Comparison of ENCODE assay signal across 20 mouse cellular contexts in genomic region chr9:54770140-54770780, GRCm38 (mm10). TPM values are rescaled to one million over a fixed set of nuclear protein-coding genes. Genes with fewer than 3 reads are reported as not detected.
A peak's percentile ranks its signal among the peaks of the same experiment; 100 is the strongest.
DNase-seq lines count a peak whose midpoint lies in the region; ATAC-seq and TF ChIP-seq lines count a peak whose summit lies in the region.
"Had no signal": no experiment of that assay in that cellular context is flagged by ENCODE, and none has a peak within 500 bp of the region (broad histone marks: within the 10 kb centered on the region; RNA-seq: fewer than 3 reads in every experiment).

No protein-coding gene starts in this region.

- peak overlapping the region; percentile 22 for H3K4me2 ChIP-seq in kidney, embryonic 16.5 days (replicated peaks; ENCODE audit: low read depth, low read length)
- 0 out of 2 replicates have a peak overlapping the region, but pooled peaks have one; percentile 16 for H3K4me2 ChIP-seq in limb, embryonic 12.5 days
- H3K4me2 ChIP-seq: embryonic facial prominence, embryonic 15.5 days; stomach, embryonic 15.5 days had no signal

- TF ChIP-seq CTCF in brain, embryonic 14.5 days (IDR thresholded peaks at IDR 0.05; ENCODE audit: borderline replicate concordance, extremely low read depth, insufficient read depth, insufficient read length) = no peak

- H3K36me3 ChIP-seq in kidney, embryonic 16.5 days (ENCODE audit: insufficient read depth, low read length) = no peaks in the 10 kb centered on the region
- H3K36me3 ChIP-seq in limb, embryonic 12.5 days = peaks cover 4% of the 10 kb centered on the region; the same call in 1 of the 2 replicates
- H3K36me3 ChIP-seq: heart, embryonic 10.5 days; stomach, embryonic 15.5 days had no signal

- peak; percentile 32; the same call in 1 of the 2 replicates for ATAC-seq in kidney, embryonic 16.5 days (ENCODE audit: low FRiP score, low TSS enrichment)
- ATAC-seq in limb, embryonic 12.5 days (ENCODE audit: insufficient number of reproducible peaks, insufficient read depth, low FRiP score, low TSS enrichment, low read depth) = no peak
- ATAC-seq: liver, postnatal 0 days had no signal

- peak overlapping the region; percentile 45; the same call in 1 of the 2 replicates for H3K9ac ChIP-seq in kidney, embryonic 16.5 days (replicated peaks; ENCODE audit: low read length)
- no peak overlapping the region; the same call in 1 of the 2 replicates for H3K9ac ChIP-seq in limb, embryonic 12.5 days (replicated peaks)
- H3K9ac ChIP-seq: embryonic facial prominence, embryonic 15.5 days; liver, postnatal 0 days; stomach, embryonic 15.5 days had no signal

- 9% methylated on average over 11 of the region's 11 CpGs for WGBS in kidney, embryonic 16.5 days
- 34% methylated on average over 11 of the region's 11 CpGs for WGBS in limb, embryonic 12.5 days

- H3K27me3 ChIP-seq in kidney, embryonic 16.5 days (ENCODE audit: insufficient read depth, low read length) = peaks cover 9% of the 10 kb centered on the region
- H3K27me3 ChIP-seq in limb, embryonic 12.5 days = peaks cover 20% of the 10 kb centered on the region

- DNase-seq in cerebellum, postnatal 10 days = peak; percentile 20 to 38
- no peak for DNase-seq in cerebellum, postnatal 14 days
- DNase-seq in kidney, adult 11 months = no peak
- peak; percentile 41 for DNase-seq in brain, embryonic 14.5 days (ENCODE audit: low read depth)
- DNase-seq in gastrocnemius, postnatal 10 days = no peak
- no peak for DNase-seq in right cerebral cortex, adult 18-20 months
- DNase-seq: cerebellum, postnatal 25 days; gastrocnemius, postnatal 25 days; heart, postnatal 10 days; kidney, adult 8-10 months; liver; liver, postnatal 0 days; thymus, adult 2 months had no signal

- H3K9me3 ChIP-seq in kidney, embryonic 16.5 days (ENCODE audit: low read length) = no peaks in the 10 kb centered on the region
- H3K9me3 ChIP-seq in limb, embryonic 12.5 days = no peaks in the 10 kb centered on the region
- H3K9me3 ChIP-seq: embryonic facial prominence, embryonic 15.5 days; heart, embryonic 10.5 days; stomach, embryonic 15.5 days had no signal

- no peak for TF ChIP-seq POLR2A in brain, embryonic 14.5 days (IDR thresholded peaks at IDR 0.05; ENCODE audit: borderline replicate concordance, extremely low read depth, insufficient read depth, insufficient read length, poor library complexity, severe bottlenecking)

- H3K27ac ChIP-seq in kidney, embryonic 16.5 days (ENCODE audit: low read length) = peak overlapping the region; percentile 41
- 0 out of 2 replicates have a peak overlapping the region, but pooled peaks have one; percentile 25 for H3K27ac ChIP-seq in limb, embryonic 12.5 days
- H3K27ac ChIP-seq: embryonic facial prominence, embryonic 15.5 days; left cerebral cortex, adult 2 months; stomach, embryonic 15.5 days had no signal

- H3K4me3 ChIP-seq in kidney, embryonic 16.5 days (ENCODE audit: low read length) = no peak overlapping the region
- H3K4me3 ChIP-seq in limb, embryonic 12.5 days (replicated peaks) = no peak overlapping the region
- H3K4me3 ChIP-seq: embryonic facial prominence, embryonic 15.5 days; heart, embryonic 10.5 days; left cerebral cortex, adult 2 months; stomach, embryonic 15.5 days had no signal

- peaks cover 31% of the 10 kb centered on the region for H3K4me1 ChIP-seq in kidney, embryonic 16.5 days (ENCODE audit: insufficient read depth, low read length)
- peaks cover 31% of the 10 kb centered on the region for H3K4me1 ChIP-seq in limb, embryonic 12.5 days (replicated peaks)

RNA-seq across cellular contexts. Expression of gene Crabp1, which starts 5.7 kb away (rescaled TPM):
- 53.8 and 62.5 TPM in 2 replicates for polyA plus RNA-seq in kidney, embryonic 16.5 days (2015; fragmentation: Nextera tagmentation; extraction: Ambion mirVana)
- polyA plus RNA-seq in brain, embryonic 14.5 days (2012; rRNA removed) = 112 and 168 TPM in 2 replicates
- polyA plus RNA-seq in limb, embryonic 12.5 days (2016; fragmentation: Nextera tagmentation; extraction: Ambion mirVana) = 302 and 358 TPM in 2 replicates
- 1 to 10 TPM; 2.6 to 4.3 TPM for total RNA-seq in gastrocnemius, postnatal 10 days (2021)
- total RNA-seq: heart, postnatal 10 days; MEL had no signal
- polyA plus RNA-seq: liver, postnatal 0 days had no signal

RNA-seq across cellular contexts. Expression of gene Wdr61, which starts 35.9 kb away (rescaled TPM):
- polyA plus RNA-seq in kidney, embryonic 16.5 days (2015; fragmentation: Nextera tagmentation; extraction: Ambion mirVana) = 149 and 153 TPM in 2 replicates
- polyA plus RNA-seq in brain, embryonic 14.5 days (2012; rRNA removed) = 65.1 and 90.8 TPM in 2 replicates
- 155 and 166 TPM in 2 replicates for polyA plus RNA-seq in limb, embryonic 12.5 days (2016; fragmentation: Nextera tagmentation; extraction: Ambion mirVana)
- total RNA-seq in gastrocnemius, postnatal 10 days (2021) = 10 to 100 TPM; 27.6 to 32.0 TPM

Comparison
In these comparisons a context has a peak if more than half of its experiments do, and no peak if none do; other contexts are left out.
1. DNase-seq: peak in cerebellum, postnatal 10 days (2 of 2) and brain, embryonic 14.5 days (single experiment); none in cerebellum, postnatal 14 days (0 of 2), kidney, adult 11 months (single experiment), gastrocnemius, postnatal 10 days (single experiment) and right cerebral cortex, adult 18-20 months (single experiment).